Mouse (Mus musculus) kidney, postnatal 36 days (tissue): ENCODE data around the gene Tmod1.
A peak's percentile ranks its signal among the peaks of the same experiment; 100 is the strongest.

Experiments
- DNase-seq, 2 experiments: peaks; one replicate each; pipeline ENCODE4 v3.0.0; 2021 to 2022; ENCODE audit warnings: mixed read lengths in 2 of 2

Gene Tmod1

GRCm38 (mm10) chr4:46138287-46139222 lies 99.8 kb downstream of the Tmod1 start, which contains the start of the genes Ncbp1 and Tstd2:
Gene Ncbp1, plus strand, starts transcription at chr4:46138613.
Gene Tstd2, minus strand, starts transcription at chr4:46138694.
- DNase-seq = peak; percentile 90 to 96

GRCm38 (mm10) chr4:46144323-46144722 lies 105.6 kb downstream of the Tmod1 start:
- DNase-seq = peak in 1 of 2 experiments; percentile 44

- no peak for DNase-seq
Measured at GRCm38 (mm10) chr4:46146881-46147280, 108.1 kb downstream of the Tmod1 start.

- DNase-seq = no peak
Measured at GRCm38 (mm10) chr4:46151903-46152544, 113.3 kb downstream of the Tmod1 start.

- DNase-seq = no peak
Measured at GRCm38 (mm10) chr4:46164027-46164426, 125.3 kb downstream of the Tmod1 start.
